Mouse (Mus musculus): ENCODE measurements at regions not wholly inside any gene's neighbourhood (a gene's known extent, or its start where the extent isn't known, plus 50 kb on each side); places are given as distances from the start of the nearest gene placed in this dataset.

- WGBS: 72% methylated on average over 6 of the region's 6 CpGs
- Histone ChIP-seq H3K9ac (replicated peaks) (no peak overlapping the region), H3K4me1 (replicated peaks) (peaks cover 15% of the 10 kb centered on the region)
Measured at GRCm38 (mm10) chr17:3248875-3249274, 77.5 kb upstream of the Tiam2 start.

GRCm38 (mm10) chr17:3249320-3249719 is 77.1 kb upstream of the Tiam2 start:
- Histone ChIP-seq H3K36me3 (0 out of 2 replicates have a peak, but pooled peaks cover 10% of the 10 kb centered on the region), H3K9ac (replicated peaks) (no peak overlapping the region), H3K4me2 (no peak overlapping the region), H3K4me1 (replicated peaks) (peaks cover 15% of the 10 kb centered on the region), H3K27ac (no peak overlapping the region), H3K27me3 (no peaks in the 10 kb centered on the region), H3K9me3 (no peaks in the 10 kb centered on the region), H3K4me3 (replicated peaks) (no peak overlapping the region)
- ATAC-seq (ENCODE audit: insufficient number of reproducible peaks, insufficient read depth, low FRiP score, low TSS enrichment, low read depth): no peak
- 63% methylated on average over 7 of the region's 7 CpGs for WGBS

More at GRCm38 (mm10) chr17:3248875-3249274, 77.5 kb upstream of the Tiam2 start:
- ATAC-seq (ENCODE audit: insufficient number of reproducible peaks, insufficient read depth, low FRiP score, low TSS enrichment, low read depth): no peak
- Histone ChIP-seq H3K4me3 (replicated peaks) (no peak overlapping the region), H3K4me2 (no peak overlapping the region), H3K27ac (no peak overlapping the region), H3K27me3 (no peaks in the 10 kb centered on the region), H3K9me3 (no peaks in the 10 kb centered on the region), H3K36me3 (0 out of 2 replicates have a peak, but pooled peaks cover 9% of the 10 kb centered on the region)

- H3K4me3 ChIP-seq (replicated peaks): no peak overlapping the region
- H3K4me2 ChIP-seq: no peak overlapping the region
- 91% methylated on average over 4 of the region's 4 CpGs for WGBS
- no peak overlapping the region for H3K27ac ChIP-seq
- ATAC-seq (ENCODE audit: insufficient number of reproducible peaks, insufficient read depth, low FRiP score, low TSS enrichment, low read depth): no peak
- 0 out of 2 replicates have a peak, but pooled peaks cover 12% of the 10 kb centered on the region for H3K36me3 ChIP-seq
- H3K9ac ChIP-seq (replicated peaks): no peak overlapping the region
- no peaks in the 10 kb centered on the region for H3K27me3 ChIP-seq
- peaks cover 11% of the 10 kb centered on the region; the same call in 1 of the 2 replicates for H3K4me1 ChIP-seq (replicated peaks)
- no peaks in the 10 kb centered on the region for H3K9me3 ChIP-seq
Measured at GRCm38 (mm10) chr17:3251176-3251575, 75.2 kb upstream of the Tiam2 start.

GRCm38 (mm10) chr17:3251966-3252365 is 74.4 kb upstream of the Tiam2 start:
- H3K4me3 ChIP-seq (replicated peaks): no peak overlapping the region
- peaks cover 11% of the 10 kb centered on the region; the same call in 1 of the 2 replicates for H3K4me1 ChIP-seq (replicated peaks)
- no peak overlapping the region for H3K9ac ChIP-seq (replicated peaks)
- H3K9me3 ChIP-seq: no peaks in the 10 kb centered on the region
- H3K27me3 ChIP-seq: no peaks in the 10 kb centered on the region
- no peak overlapping the region for H3K4me2 ChIP-seq
- no peak for ATAC-seq (ENCODE audit: insufficient number of reproducible peaks, insufficient read depth, low FRiP score, low TSS enrichment, low read depth)
- H3K36me3 ChIP-seq: peaks cover 16% of the 10 kb centered on the region; the same call in 1 of the 2 replicates
- 90% methylated on average over 5 of the region's 5 CpGs for WGBS
- no peak overlapping the region for H3K27ac ChIP-seq

- H3K4me2 ChIP-seq: no peak overlapping the region
- H3K27me3 ChIP-seq: no peaks in the 10 kb centered on the region
- H3K27ac ChIP-seq: no peak overlapping the region
- no peaks in the 10 kb centered on the region for H3K9me3 ChIP-seq
- ATAC-seq (ENCODE audit: insufficient number of reproducible peaks, insufficient read depth, low FRiP score, low TSS enrichment, low read depth): no peak
- WGBS: 90% methylated on average over 10 of the region's 10 CpGs
- peaks cover 9% of the 10 kb centered on the region; the same call in 1 of the 2 replicates for H3K4me1 ChIP-seq (replicated peaks)
- H3K36me3 ChIP-seq: peaks cover 16% of the 10 kb centered on the region
- H3K9ac ChIP-seq (replicated peaks): no peak overlapping the region
- no peak overlapping the region for H3K4me3 ChIP-seq (replicated peaks)
Measured at GRCm38 (mm10) chr17:3253508-3254176, 72.7 kb upstream of the Tiam2 start.

- H3K9ac ChIP-seq (replicated peaks): no peak overlapping the region
- H3K4me3 ChIP-seq (replicated peaks): no peak overlapping the region
- no peaks in the 10 kb centered on the region for H3K27me3 ChIP-seq
- no peak overlapping the region for H3K4me2 ChIP-seq
- WGBS: over 99% methylated on average over 7 of the region's 7 CpGs
- peaks cover 19% of the 10 kb centered on the region for H3K36me3 ChIP-seq
- H3K4me1 ChIP-seq (replicated peaks): no peaks in the 10 kb centered on the region
- no peak overlapping the region for H3K27ac ChIP-seq
- H3K9me3 ChIP-seq: no peaks in the 10 kb centered on the region
- ATAC-seq (ENCODE audit: insufficient number of reproducible peaks, insufficient read depth, low FRiP score, low TSS enrichment, low read depth): no peak
Measured at GRCm38 (mm10) chr17:3256765-3257164, 69.6 kb upstream of the Tiam2 start.

- Histone ChIP-seq H3K27me3 (no peaks in the 10 kb centered on the region), H3K9ac (replicated peaks) (no peak overlapping the region), H3K36me3 (peaks cover 19% of the 10 kb centered on the region), H3K4me2 (no peak overlapping the region), H3K9me3 (no peaks in the 10 kb centered on the region), H3K27ac (no peak overlapping the region), H3K4me1 (replicated peaks) (no peaks in the 10 kb centered on the region), H3K4me3 (replicated peaks) (no peak overlapping the region)
- 88% methylated on average over 9 of the region's 9 CpGs for WGBS
- no peak for ATAC-seq (ENCODE audit: insufficient number of reproducible peaks, insufficient read depth, low FRiP score, low TSS enrichment, low read depth)
Measured at GRCm38 (mm10) chr17:3258811-3259510, 67.4 kb upstream of the Tiam2 start.

- Histone ChIP-seq H3K4me3 (replicated peaks) (no peak overlapping the region), H3K27me3 (no peaks in the 10 kb centered on the region), H3K36me3 (peaks cover 17% of the 10 kb centered on the region), H3K9me3 (no peaks in the 10 kb centered on the region), H3K4me2 (no peak overlapping the region), H3K9ac (replicated peaks) (no peak overlapping the region), H3K27ac (no peak overlapping the region), H3K4me1 (replicated peaks) (no peaks in the 10 kb centered on the region)
- 90% methylated on average over 11 of the region's 11 CpGs for WGBS
- no peak for ATAC-seq (ENCODE audit: insufficient number of reproducible peaks, insufficient read depth, low FRiP score, low TSS enrichment, low read depth)
Measured at GRCm38 (mm10) chr17:3260796-3261195, 65.6 kb upstream of the Tiam2 start.

- Histone ChIP-seq H3K9me3 (no peaks in the 10 kb centered on the region), H3K4me3 (replicated peaks) (no peak overlapping the region), H3K4me2 (no peak overlapping the region), H3K36me3 (no peaks in the 10 kb centered on the region), H3K27me3 (no peaks in the 10 kb centered on the region), H3K27ac (no peak overlapping the region), H3K9ac (replicated peaks) (no peak overlapping the region), H3K4me1 (replicated peaks) (peaks cover 17% of the 10 kb centered on the region)
- WGBS: 45% methylated on average over 22 of the region's 22 CpGs
- peak; percentile 76 for ATAC-seq (ENCODE audit: insufficient number of reproducible peaks, insufficient read depth, low FRiP score, low TSS enrichment, low read depth)
Measured at GRCm38 (mm10) chr17:3273108-3274091, 53.0 kb upstream of the Tiam2 start.

- 0 out of 2 replicates have a peak overlapping the region, but pooled peaks have one; percentile 3 for H3K9ac ChIP-seq (replicated peaks)
Measured at GRCm38 (mm10) chr17:3274449-3275285, 51.7 kb upstream of the Tiam2 start.

More at GRCm38 (mm10) chr17:3274449-3275285, 51.7 kb upstream of the Tiam2 start:
- ATAC-seq (ENCODE audit: insufficient number of reproducible peaks, insufficient read depth, low FRiP score, low TSS enrichment, low read depth): no peak
- Histone ChIP-seq H3K4me2 (no peak overlapping the region), H3K27me3 (no peaks in the 10 kb centered on the region), H3K27ac (no peak overlapping the region), H3K4me3 (replicated peaks) (no peak overlapping the region), H3K9me3 (no peaks in the 10 kb centered on the region), H3K4me1 (replicated peaks) (peaks cover 17% of the 10 kb centered on the region), H3K36me3 (no peaks in the 10 kb centered on the region)
- WGBS: 16% methylated on average over 14 of the region's 14 CpGs
